Mouse (Mus musculus) cerebellum, adult 2 months (tissue): Measurements from ENCODE around the gene Lss.

ENCODE experiments used
- CTCF ChIP-seq: fragments of 200-500 bp; IDR thresholded peaks from 2 replicates; pipeline ENCODE4 v1.5.1; 2011; ENCODE audit warnings: low read depth, mild to moderate bottlenecking, control low read depth, low read length, moderate library complexity, borderline replicate concordance; ENCODE audit not compliant: insufficient read depth
- POLR2A ChIP-seq: fragments of 200-500 bp; IDR thresholded peaks from 2 replicates; pipeline ENCODE4 v1.6.1; 2011; ENCODE audit warnings: low read length, control low read depth, borderline replicate concordance; ENCODE audit not compliant: insufficient read depth

DNA sequence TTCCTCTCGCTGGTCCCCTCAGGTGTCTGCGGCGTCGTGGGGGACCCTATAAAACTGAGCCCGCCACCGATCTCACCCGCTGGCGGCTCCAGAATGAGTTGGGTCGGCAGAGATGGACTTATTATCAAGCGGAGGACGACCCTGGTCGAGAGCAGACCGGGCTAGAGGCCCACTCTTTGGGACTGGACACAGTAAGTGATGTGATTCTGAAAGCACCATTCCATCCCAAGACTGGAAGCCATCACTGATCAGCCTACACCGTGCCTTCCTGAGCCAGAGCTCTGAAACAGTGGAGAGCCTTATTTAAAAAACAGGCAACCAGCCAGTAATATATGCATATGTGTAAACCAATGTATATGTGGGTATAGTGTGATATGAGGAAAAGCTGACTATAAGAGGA is 440 bp downstream of the Lss start:
- no peak for TF ChIP-seq CTCF
- no peak for TF ChIP-seq POLR2A
